Mouse (Mus musculus) layer of hippocampus, adult 11-12 months (tissue): ENCODE results near the gene Mrpl58.
"Not testable (repeated sequence)": the region's sequence is repeated elsewhere in the genome, so short reads cannot be mapped to it uniquely, and the experiment has no call there.

Source experiments
- DNase-seq: peaks from one replicate; pipeline ENCODE4 v3.0.0; 2022; ENCODE audit warnings: low spot score

Gene Mrpl58

DNA sequence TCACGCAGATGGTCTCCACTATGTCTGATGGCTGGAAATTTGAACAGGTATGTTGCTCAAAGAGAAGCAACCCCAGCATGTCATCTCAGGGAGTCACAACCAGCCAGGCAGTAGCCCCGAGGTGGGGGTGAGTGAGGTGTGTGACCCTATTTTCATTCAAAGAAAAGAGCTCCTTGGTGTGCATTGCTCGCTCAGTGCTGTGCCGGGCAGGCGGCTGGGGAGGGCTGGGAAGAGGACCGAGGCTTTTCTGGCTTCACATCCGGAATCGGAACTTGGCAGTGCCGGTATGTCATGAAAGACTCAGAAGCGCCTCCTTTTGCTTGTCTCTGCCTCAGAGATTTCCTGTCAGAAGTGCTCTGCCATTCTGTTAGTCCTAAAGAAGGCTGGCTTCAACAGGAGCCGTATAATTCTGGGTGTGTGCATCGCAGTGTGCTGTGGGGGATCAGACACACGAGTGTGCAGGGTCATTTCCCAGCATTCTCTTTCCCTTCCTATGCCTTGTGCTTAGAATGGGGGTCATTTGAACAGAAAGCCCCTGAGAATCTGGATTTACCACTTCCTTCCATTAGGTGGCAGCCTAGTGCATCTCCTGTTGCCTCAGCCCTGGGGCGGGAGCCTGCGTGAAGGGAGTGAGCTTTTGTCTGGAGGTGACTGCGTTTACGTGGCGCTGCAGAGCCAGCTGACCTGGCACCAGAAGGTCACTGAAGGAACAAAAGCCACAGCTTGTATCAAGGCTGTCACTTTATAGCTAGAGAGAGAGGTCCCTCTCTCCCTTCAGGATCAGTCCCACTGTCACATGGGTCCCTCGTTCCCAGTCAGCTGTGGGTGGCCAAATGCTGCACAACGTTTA, 24.2 kb downstream of the Mrpl58 start:
- peak; percentile 79 for DNase-seq

DNA sequence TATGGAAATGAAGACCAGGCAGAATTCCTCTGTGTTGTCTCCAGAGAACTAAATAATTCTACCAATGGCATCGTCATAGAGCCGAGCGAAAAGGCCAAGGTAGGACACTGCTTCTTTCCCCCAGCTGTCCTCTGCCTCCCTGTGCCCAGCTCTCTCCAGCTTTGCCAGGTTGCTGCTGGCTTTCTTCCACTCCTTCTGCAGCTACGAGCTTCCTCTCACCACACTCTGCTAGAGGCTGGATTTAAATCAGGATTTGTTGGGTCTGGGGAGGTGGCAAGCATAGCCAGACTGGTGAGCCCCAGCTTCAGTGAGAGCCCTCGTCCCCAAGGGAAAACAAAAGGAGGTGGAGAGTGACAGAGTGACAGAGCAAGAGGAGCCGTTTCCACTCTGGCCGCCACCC, 25.8 kb downstream of the Mrpl58 start:
- DNase-seq, result no peak

DNA sequence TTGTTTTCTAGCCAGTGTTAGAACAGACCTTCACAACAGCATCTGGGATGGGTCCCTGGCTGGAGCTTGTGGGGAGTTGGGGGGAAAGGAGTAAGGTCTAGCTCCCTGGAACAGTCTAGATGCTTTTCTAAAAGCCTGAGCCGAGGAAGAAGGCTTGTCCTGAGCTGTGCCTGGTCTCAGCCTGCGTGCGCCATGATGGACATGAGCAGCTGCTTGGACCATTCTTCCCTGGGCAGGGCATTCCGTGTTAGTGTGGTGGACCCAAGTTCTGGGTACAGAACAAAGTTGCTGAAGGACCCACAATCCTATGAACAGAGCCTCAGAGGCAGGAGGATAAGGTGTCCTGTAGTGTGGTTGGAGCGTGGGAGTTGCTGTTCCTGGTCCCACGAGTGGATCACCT, 27.0 kb downstream of the Mrpl58 start:
- no peak for DNase-seq

DNA sequence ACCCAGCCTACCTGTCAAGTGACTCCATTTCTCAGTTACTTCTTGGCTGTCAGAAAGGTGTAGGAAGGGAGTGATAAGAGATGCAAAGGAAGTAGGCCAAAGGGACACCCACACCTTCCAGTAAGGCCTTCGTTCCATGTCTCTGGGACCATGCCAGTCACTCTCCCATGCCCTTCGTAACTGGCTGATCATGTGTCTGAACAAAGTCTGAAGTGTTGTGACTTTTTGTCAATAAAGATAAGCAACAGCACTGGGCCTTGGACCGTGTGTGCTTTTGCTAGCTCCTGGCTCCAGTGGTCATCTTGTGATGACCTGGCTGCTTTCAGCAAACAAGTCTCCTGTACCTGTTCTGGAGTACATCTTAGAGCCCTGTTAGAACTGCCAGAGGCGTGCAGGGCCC, 29.3 kb downstream of the Mrpl58 start:
- no peak for DNase-seq

DNA sequence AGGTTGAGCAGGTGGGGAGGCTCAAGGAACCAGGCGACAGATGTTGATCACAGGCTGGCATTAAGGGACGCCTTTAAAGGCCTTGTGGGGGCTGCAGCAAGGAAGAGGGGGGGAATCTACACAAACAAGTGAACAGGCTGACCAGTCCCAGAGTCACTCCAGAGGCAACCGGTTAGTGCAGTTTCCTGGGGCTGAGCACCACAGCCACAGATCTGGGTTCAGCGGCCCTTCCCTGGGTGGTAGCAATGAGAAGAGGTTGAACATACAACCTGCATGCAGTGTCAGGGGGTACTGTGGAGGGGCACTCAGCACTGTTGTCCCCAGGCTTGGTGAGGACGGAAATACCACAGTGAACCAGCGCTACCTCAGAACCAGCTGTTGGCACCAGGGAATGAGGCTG, 29.8 kb downstream of the Mrpl58 start:
- DNase-seq, result no peak

DNA sequence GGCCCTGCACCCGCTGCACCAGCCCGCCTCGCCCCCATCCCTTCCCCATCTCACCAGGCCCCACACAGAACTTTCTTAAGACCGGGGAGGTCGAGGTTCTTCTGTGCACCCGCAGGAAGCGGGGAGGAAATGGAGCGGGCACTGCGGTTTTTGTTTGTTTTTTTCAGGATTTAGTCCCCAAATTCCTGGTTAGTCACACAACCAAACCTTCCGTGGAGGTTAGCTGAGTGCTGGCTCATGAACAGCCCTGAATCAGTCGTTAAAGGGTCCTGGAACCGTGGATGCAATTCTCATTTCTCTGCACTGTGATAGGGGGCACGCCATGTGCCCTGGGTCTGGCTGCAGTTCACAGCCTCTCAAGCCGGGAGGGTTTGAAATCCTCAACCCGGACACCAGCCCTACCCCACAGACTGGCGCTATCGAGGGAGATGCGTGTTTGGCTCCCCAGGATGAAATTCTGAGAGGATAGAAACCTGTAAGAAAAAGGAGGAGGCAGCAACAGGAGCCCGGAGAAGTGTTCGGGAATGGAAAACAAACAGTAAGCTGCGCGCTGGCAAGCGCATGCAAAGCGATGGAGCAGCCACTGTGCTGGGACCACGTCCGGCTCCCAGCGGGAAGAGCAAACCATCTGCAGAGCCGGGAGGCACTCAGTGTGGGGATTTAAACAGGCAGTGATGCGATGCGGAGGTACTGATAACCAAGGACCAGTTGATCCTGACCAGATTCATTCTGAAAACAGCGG, 32.2 kb downstream of the Mrpl58 start:
- no peak for DNase-seq

DNA sequence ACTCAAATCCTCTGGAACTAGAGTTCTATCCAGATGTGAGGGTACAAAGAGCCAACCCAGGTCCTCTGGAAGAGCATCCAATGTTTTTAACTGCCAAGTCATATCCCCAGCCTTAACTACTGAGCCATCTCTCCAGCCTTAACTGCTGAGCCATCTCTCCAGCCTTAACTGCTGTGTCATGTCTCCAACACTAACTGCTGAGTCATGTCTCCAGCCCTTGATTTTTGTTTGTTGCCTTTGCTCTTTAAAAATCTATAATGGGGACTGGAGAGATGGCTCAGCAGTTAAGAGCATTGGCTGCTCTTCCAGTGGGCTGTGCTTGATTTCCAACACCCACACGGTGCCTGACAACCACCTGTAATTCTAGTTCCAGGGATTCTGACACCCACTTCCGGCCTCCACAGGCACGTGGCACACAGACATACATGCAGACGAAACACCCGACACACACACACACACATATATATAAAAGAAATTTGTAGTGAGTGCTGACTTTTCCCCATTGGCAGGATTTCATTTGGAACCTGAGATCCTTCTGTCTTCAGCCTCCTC, 34.1 kb downstream of the Mrpl58 start:
- no peak for DNase-seq

DNA sequence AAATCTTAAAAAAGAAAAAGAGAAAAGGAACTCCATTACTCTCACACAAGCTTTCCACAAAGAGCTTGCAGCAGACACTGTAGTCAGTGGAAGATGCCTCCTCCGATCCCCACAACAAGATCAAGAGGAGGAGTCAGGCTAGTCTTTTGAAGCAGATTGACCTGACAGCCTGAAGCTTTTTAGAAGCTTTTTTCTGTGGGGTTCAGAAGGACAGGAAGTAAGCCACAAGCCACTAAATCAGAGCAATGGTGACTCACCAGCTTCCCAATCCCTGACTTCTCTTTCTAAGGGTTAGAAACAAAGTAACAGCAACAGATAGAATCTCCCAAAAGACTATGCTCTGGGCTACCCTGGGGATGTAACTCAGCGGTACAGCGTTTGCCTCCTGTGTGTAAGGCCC, 35.8 kb downstream of the Mrpl58 start:
- no peak for DNase-seq

DNA sequence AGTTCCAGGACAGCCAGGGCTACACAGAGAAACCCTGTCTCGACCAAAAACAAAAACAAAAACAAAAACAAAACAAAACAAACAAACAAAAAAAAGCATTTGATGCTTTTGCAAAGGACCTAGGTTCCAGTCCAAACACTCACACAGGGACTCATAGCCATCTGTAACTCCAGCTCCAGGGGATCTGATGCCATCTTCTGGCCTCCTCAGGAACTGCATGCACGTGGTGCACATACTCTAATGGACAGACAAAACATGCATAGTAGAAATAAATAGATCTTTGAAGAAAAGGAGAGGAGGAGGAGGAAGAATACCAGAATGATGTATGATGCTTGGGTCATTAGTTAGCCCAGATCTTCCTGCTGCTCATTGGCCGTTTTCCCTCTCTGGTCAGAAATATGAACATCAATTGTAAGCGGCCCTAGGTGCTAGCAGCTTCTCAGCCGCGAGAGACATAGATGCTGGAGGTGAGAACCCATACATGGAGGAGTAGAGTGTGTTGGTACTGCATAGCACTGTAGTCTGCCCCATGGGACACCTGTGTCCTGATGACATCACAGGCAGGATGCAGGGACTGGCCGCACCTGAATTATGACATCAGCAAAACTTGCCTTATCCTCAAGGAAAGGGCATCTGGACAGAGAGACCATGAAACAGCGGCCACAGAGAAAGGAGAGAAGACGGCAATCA, 36.5 kb downstream of the Mrpl58 start, which contains the start of gene Trim80:
Trim80 (plus strand) TSS at position 640 of the 690 bp plus-strand sequence.
- no peak for DNase-seq

DNA sequence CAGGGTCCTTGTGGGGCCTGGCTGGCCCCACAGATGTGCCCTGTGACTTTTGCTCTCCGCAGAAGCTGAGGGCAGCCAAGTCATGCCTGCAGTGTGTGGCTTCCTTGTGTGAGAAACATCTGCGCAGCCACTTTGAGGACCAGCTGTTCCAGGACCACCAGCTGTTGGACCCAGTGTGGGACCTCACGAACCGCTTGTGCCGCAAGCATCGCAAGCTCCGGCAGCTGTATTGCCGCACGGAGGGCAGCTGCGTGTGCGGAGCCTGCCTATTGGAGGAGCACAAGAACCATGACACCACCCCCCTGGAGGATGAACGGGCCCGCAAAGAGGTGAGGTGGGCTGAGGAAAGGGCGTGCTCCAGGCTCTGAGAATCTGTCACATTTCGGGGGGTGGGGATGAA, 37.9 kb downstream of the Mrpl58 start:
- no peak for DNase-seq

DNA sequence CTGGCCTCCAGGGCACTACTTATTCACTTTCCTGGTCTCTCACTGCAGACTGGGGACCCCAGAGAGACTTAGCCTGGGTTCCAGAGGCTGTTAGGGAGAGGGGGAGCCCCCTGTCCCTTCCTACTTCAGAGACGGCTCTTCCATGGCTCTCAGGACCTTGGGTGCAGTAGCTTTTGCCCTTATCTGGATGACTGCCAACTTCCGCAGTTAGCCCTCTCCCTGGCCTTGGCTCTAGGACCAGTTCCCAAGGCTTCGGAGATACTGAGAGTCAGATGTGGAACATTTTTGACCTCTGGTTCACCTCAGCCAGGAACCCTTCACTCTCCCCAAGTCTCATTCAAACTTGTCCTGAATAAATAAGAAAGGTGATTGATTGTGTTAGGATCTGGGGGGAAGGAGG, 43.4 kb downstream of the Mrpl58 start:
- DNase-seq, result no peak

DNA sequence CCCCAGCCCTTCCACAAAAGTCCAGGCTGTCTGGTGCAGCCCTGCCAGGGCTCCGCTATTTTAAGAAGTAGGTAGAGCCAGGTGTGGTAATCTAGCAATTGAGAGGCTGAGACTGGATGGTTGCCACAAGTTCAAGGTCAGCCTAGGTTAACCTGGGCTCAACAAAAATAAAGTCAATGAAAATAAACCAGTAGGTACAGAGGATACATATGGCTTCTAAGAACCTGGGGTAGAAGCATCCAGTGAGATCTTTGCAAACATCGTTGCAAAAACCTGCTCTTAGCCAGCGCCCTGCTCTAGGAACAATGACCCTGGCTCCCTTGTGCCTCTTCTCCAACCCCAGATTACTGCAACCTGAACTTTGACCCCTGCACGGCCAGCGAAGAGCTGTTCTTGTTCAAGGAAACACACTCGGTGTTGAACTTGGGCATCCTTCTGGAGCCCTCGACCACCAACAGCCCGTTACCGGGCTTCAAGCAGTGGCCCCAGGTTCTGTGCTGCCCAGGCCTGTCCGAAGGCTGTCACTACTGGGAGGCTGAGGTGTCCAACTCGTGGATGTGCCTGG, 43.9 kb downstream of the Mrpl58 start:
- DNase-seq, result no peak

DNA sequence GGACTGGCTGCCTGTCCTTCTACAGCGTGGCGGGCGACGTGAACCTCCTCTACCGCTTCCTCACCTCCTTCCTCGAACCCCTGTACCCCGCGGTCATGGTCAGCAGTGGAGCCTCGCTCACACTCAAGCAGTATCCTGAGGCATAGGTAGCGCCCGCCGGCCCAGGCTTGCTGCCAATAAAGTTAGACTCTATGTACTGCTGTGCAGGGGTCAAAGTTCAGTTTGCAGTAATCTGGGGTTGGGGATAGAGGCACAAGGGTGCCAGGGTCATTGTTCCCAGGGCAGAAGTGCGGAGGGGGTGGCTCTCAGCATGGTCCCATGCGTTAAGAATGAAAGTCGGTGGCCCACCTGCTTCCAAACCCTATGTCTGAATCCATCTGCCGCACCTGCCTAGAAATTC, 44.5 kb downstream of the Mrpl58 start:
- no peak for DNase-seq

DNA sequence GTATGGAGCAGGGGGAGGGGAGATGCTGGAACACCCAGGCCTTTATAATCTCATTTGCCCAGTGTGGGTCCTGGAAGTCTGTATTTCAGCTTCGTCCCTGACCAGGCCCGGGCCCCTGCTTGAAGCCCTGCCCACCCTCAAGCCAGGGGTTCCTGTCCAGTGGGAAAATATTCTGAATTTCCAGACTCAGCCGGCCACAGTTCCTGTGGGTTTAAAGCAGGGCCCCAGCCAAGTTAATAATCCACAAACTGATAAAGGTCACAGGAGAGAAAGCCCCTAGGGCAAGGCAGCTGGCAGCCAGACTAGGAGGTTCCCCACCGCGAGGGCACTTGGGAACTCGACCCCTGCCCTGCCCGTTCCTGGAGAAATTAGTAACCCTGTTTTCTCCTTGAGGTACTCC, 45.4 kb downstream of the Mrpl58 start:
- no peak for DNase-seq

DNA sequence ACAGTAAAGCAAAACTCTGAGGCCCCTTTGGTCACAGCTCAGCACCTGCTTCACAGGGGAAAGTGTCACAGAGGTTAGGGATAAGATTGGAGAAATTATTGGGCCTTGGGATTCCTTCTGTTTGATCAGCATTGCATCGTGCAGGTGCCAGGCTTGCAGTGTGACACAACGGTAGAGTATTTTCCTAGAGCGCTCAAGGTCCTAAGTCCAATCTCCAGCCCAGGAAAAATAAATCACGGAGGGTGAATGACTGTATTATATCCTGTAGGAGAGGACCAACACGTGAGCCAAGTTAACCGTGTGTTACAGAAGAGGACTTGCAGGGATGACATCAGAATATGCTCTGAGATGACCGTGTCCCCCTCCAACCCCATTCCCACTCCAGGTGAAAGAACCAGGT, 46.6 kb downstream of the Mrpl58 start:
- no peak for DNase-seq

DNA sequence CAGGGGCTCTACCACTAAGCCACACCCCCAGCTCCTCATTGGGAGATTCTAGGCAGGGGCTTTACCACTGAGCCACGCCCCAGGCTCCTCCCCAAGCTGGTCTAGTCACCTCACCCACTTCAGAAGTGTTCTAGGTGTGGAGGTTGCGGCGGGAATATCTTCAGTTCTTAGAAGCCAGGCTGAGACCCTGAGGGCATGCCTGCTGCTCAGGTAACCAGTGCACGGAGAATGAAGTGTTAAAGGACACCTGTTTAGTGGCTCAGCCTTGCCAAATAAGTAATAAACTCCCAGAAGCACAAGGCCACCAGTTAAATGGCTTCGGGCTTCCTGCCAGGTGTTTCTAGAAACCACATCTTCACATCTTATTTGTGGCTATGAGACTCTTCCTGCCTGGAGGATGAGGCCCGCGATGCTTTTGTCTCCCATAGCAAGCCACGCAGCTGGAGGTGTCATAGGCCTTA, 48.3 kb downstream of the Mrpl58 start:
- no peak for DNase-seq

DNA sequence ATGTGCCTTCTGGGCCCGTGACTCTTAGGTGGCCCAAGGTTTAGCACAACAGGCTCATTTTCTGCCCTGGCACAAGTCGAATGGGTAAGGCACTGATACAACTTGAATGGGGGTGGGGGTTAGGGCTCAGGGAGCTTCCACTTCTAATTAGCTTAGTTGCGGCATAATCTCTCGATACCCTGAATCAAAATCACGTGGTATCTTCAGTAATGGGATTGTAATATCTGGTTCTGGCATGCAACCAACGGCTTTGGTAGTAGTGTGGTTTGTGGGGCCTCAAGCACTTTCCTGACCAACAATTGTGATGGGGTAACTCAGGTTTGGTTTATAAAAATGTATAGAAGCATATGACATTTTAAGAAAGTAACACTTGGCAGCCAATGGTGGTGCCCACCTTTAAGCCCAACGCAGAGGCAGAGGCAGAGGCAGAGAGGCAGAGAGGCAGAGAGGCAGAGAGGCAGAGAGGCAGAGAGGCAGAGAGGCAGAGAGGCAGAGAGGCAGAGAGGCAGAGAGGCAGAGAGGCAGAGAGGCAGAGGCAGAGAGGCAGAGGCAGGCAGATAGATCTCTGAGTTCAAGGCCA, 48.8 kb downstream of the Mrpl58 start:
- no peak for DNase-seq

DNA sequence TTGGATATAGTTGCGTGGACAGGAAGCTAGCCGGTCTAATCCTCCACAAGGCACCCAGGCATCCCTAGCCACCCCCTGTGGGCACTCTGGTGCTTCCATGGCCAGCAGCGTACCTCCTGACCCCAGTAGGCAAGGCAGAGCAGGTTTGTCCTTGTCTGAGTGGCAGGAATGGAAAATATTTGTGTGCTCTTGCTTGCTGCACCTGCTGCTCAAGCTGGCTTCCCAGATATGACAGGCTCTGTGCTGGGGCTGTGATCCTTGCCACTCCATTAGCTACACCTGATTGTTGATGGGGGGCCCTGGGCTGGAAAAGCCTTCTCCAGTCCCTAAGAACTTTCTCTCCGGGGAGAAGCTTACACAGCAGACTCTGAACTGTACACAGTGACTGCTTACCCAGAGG, 49.8 kb downstream of the Mrpl58 start:
- DNase-seq, result no peak

DNA sequence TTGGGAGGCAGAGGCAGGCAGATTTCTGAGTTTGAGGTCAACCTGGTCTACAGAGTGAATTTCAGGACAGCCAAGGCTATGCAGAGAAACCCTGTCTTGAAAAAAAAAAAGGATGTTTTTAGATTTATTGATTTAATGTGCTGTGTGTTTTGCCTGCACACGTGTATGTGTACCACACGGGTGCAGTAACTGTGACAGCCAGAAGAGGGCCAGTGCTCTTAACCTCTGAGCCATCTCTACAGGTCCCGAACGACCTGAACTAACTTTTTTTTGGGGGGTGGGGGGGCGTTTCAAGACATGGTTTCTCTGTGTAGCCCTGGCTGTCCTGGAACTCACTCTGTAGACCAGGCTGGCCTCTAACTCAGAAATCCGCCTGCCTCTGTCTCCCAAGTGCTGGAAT, 51.3 kb downstream of the Mrpl58 start:
- DNase-seq, result not testable (repeated sequence)

DNA sequence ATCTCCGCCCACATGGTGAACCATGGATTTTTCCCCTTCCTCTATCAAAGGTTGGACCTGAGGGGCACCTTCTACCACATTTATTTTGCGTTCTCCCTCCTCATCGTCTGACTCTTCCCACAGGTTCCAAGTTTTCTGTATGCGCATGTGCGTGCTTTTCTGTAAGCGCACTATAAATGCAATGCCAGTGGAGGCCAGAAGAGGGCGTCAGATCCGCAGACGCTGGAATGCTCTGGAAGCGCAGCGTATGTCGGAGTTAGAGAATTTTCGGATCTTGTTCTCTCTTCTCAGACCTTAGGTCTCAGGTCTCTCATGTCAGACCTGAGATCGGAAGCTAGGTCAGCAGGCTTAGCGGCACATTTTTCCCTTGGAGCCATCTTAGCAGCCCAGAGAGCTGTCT, 52.1 kb downstream of the Mrpl58 start:
- no peak for DNase-seq

DNA sequence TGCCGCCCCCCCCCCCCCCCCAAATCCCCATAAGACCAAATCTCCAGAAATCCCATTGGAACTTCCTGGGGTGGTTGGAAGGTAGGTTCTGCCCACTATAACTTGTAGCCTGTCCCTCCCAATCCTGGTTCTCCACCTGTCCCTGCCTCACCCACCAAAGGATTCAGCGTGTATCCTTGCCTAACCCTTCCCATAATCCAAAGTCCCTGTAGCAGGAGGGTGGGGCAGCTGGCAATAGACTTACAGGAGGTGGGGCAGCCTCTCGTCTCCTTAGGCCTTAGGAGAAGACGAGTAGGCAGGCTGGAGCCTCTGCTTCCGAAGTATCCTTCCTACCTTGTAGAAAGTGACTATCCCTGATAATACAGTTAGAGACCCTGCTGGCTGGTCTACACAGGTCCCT, 52.6 kb downstream of the Mrpl58 start:
- DNase-seq, result no peak

DNA sequence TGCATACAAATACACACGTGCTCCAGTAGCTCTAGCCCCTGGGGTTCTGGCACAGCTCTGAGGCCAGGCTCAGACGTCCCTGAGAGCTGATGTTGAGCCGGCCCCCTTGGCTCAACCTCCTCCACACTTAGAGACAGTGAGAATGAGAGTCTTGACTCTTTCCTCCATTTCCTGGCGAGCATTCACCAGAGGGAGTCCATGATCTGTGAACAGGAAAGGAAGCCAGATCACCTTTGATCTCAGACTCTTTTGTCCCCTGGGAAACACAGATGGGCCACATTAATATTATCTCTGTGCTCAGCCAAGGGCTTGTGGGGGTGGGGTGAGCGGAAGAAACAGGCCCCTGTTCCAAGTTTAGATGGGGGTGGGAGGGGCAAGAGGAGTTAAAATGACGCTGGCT, 53.9 kb downstream of the Mrpl58 start:
- DNase-seq, result no peak
